Mouse (Mus musculus) kidney, postnatal 25 days (tissue): ENCODE results near the gene Smcr8.

Experiments used
- DNase-seq, 2 experiments: peaks; one replicate each; pipeline ENCODE4 v3.0.0; 2021; ENCODE audit warnings: mixed read lengths in 2 of 2

The Smcr8 gene

DNA sequence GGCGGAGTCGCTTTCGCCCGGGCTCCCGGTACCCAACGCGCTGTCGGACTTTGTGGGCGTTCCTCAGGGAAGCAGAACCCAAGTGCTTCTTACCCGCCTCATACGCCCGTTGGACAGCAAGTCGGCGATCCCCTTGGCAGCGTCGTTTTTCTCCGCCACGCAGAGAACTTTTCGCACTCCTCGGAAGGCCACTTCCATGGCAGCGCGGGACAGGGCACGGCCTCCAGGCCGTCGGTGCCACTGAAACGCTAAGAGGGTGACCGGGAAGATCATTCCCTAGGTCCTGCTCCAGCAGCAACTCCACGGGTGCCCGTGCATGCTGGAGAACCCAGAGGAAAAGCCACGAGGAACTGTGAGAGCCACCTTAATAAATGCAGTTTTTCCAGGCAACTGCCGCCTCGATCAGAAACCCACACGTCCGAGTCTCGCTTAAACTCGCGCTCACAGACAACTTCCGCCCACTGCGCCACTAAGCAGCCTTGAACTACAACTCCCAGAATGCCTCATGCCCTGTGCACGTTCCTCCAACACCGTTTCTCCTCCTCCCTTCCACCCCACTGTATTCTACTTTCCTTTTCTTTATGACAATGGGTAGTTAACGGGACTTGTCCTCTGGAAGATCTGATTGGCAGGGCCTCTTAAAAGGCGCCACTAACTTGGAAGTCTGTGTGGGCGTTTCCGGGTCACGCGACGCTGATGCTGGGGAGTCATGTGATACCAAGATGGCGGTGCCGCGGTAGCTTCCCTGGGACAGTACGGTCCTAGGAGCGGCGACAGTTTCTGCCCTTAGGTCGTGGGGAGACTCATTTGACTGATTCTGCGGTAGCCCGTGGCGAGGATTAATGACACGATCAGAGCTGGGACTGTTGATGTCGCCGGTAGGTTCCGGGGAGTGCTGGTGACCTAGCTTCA lies at the start of gene Smcr8, which contains the start of gene Top3a:
TSS of gene Smcr8 (plus strand) at position 696 of the 912 bp plus-strand sequence.
TSS of gene Top3a (minus strand) at position 537 of the 912 bp plus-strand sequence.
- peak; percentile 87 to 92 for DNase-seq

DNA sequence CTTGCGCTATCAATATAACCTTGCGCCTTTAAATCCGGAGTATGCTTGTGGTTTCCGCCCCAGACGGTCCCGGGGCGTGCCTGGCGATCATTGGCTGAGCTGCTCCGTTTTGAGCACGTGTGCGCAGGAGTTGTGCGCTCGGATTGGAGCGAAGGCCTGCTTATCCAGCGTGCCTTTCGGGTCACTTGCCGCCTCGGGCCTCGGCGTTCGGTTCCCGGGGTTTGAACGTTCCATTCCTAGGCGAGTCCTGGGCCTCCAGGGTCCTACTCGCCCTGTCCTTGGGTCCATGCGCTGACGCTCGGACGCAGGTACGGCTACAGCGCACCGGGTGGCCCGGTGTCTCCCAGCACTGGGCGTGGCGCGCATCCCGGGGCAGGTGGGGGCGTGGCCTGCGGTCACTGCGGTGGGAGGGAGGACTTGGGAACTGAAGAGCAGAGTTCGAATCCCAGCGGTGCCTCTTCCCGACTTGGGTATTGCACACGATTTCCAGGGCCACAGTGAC lies 49.0 kb upstream of the Smcr8 start, which contains the start of gene Mief2:
TSS of gene Mief2 (plus strand) at position 139 of the 502 bp plus-strand sequence.
- DNase-seq = peak; percentile 96 to 99

DNA sequence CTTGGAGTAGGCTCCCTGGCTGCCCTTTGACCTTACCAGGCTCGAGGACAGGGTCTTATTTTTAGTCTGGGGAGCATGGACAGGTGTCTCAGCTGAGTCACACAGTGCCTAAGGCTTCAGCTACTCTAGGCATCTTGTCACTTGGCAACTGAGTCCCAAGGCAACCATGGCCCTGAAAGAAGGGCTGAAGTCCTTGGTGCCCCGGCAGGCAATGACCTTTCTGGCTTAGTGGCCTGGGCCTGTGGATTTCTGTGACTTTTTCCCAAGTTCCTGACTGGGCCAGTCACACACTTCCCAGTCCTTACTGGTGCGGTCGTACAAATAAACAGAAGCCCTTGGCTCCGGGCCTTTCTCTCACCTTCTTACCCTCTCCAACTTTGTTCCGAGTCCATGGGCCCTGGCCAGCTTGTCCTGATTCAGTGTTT lies 48.1 kb upstream of the Smcr8 start:
- DNase-seq = no peak

DNA sequence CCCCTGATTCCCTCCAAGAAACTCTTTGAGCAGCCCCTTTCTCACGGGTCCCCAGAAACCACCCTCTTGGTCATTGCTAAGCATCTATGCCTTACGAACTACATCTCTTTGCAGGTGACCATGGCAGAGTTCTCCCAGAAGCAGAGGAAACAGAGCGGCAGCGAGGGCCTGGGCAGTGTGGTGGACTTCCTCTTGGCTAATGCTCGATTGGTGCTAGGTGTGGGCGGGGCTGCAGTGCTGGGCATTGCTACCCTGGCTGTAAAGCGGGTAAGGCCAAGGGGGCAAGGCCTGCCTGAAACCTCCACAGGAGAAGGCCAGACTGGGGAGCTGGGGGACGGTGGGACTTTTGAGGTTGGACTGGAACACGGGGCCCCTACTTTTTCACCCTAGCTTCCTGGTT lies 47.2 kb upstream of the Smcr8 start:
- no peak for DNase-seq

DNA sequence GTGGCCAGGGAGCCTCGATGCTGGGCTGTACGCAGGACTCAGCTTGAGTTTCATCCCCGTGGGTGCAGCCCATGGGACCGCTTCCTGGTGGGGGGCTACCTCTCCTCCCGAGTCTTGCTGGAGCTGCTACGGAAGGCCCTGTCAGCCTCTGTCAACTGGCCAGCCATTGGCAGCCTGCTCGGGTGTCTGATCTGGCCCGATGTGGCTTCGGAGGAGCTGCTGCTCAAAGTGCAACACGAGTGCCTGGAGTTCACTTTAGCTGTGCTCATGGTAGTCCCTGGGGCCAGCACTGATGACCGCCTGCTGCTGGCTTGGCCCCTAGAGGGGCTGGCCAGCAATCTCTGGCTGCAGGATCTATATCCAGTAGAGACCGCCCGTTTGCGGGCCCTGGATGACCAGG lies 46.1 kb upstream of the Smcr8 start:
- DNase-seq = no peak

DNA sequence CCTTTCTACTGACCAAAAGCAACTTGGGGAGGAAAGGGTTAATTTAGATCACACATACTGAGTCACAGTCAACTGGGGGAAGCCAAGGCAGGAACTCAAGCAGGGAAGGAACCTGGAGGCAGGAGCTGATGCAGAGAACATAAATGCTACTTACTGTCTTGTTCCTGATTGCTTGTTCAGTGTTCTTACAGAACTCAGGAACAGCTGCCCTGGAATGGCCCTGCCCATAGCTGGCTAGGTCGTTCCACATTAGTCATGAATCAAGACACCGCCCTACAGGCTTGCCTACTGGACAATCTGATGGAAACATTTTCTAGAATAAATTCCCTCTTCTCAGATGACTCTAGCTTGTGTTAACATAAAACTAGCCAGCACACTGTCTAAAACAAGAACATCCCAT lies 43.1 kb upstream of the Smcr8 start:
- DNase-seq = no peak

DNA sequence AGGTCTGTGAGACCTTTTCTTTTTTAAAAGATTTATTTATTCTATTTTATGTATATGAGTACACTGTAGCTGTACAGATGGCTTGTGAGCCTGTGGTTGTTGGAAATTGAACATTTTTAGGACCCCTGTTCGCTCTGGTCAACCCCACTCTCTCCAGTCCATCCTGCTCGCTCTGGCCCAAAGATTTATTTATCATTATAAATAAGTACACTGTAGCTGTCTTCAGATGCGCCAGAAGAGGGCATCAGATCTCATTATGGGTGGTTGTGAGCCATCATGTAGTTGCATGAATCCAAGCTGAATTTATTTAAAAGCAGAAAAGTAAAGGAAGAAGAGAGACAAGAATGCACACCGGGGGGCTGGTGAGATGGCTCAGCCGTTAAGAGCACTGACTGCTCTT lies 42.1 kb upstream of the Smcr8 start:
- no peak for DNase-seq

DNA sequence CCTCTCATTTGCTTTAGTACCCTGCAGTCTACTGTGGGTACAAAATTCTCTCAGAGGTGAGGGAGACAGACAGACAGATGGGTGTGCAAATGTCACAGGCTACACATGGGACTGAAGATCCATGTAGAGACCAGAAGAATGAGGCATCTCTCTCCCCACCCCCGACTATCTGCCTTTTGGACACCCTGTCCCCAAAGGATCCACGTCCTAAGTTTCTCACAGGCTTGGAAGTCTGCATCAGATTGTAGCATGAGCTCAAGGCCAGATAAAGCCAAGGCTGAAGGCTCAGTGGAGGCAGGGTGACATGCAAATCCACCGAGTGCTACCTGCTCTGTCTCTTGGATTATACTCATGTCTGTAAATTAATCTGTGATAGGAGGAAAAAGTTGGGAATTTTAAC lies 40.8 kb upstream of the Smcr8 start:
- no peak for DNase-seq

DNA sequence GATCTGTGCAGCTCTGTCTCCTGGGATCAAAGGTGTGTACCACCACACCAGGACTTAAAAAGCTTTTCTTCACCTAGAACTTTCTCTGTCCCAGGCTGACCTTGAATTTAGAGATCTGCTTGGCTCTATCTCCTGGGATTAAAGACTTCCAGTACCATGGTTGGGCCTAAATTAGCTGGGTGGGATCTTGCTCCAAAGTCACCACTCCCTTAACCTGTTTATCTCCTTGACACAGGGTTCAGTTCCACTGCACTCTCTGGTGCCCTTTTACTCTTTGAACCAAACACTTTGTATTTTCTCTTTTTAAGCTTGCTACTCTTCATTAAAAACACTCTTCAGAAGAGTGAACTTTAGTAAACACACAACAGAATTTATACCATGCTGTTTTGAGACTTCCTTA lies 39.9 kb upstream of the Smcr8 start:
- no peak for DNase-seq

DNA sequence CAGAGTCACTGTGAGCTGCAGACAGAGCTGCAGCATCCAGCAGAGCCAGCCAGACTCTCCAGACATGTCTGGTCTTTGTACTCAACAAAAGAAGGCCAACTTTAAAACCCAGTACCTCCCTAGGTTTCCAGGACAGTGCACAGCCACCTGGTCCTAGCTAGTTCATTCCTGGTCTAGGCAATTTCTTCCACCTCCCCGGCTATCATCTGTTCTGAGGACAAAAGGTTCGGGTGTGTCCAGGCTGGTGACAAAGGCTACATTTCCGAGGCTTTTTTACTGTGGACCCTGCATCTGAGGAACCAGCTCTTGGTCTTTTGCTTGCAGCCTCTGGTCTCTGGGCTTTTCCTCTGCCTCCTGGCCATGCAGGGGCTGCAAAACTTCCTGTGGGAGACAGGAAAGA lies 37.0 kb upstream of the Smcr8 start:
- no peak for DNase-seq

DNA sequence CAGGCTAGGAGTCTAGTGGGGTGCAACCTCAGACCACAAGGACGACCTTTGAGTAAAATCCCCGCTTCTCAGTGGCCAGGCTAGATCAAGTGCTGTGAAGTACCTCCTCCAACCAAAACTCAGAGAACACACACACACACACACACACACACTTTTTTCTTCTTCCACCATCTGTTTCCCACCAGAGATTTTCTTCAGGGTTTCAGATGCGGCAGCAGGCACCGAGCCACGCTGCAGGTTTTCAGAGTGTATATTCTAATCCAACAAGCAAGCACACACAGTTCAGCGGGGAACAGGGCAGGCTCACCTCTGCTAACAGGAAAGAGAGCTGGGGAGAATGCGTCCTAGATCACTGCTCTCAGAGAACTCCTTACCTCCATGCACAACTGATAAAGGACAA lies 21.8 kb upstream of the Smcr8 start:
- DNase-seq = no peak

DNA sequence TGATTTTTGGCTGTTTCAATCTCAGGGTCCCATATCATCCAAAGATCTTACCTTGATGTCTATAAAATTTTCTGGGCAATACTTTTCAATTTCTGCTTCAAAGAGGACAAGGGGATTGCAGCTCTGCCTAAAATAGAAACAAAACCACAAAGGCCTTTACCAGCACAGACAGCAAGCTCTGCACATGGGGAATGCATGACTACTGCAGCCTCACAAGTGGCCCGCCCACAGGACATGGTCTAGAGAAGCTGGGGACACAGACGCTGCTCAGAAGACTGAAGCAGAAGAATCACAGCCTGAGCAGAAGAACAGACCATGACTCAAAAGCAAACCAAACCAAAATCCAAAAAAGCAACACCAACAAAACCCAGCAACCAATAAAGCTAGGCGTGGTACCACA lies 15.6 kb upstream of the Smcr8 start:
- no peak for DNase-seq

DNA sequence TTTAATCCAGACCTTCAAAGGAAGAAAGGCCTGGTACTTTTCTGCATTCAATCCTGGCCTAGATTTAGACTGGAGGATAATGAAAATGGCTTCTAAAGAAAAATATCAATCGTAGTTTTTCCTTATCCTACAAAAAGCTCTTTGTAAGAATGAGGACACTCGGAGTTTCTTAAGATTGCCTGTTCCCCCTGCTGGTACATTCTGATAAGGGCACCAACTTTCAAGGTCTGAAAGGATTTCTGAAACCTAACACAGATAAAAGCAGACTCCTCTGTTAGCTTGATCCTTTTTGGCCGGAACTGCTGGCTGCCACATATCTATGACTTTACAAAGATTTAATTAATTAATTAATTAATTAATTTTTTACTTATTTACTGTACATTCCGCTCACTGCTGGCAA lies 10.4 kb upstream of the Smcr8 start:
- DNase-seq = no peak

DNA sequence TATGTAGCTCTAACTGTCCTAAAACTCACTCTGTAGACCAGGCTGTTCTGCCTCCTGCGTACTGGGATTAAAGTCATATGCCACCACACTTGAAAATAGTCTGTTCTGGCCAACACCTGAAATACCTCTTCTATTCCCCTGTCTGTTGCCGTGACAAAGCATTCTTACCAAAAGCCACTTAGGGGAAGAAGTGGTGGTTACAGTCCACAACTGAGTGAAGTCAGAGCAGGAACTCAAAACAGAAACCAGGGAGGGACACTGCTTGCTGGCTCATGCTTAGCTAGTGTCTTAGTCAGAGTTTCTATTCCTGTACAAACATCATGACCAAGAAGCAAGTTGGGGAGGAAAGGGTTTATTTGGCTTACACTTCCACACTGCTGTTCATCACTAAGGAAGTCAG lies 8.0 kb upstream of the Smcr8 start:
- no peak for DNase-seq

DNA sequence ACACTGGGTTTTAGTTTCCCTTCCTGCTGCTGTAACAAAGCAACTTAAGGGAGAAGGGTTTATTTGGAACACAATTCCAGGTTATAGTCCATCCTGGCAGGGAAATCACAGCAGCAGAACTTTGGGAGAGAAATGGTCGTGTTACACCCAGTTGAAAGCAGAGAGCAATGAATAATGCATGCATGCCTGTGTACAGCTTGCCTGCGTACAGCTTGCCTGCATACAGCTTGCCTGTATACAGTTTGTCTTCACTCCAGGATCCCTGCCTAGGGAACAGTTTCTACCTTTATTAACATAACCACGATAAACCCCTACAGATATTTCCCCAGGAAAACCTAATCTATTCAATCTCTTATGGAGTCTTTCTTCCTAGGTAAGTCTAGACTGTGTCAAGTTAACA lies 6.5 kb upstream of the Smcr8 start:
- no peak for DNase-seq

DNA sequence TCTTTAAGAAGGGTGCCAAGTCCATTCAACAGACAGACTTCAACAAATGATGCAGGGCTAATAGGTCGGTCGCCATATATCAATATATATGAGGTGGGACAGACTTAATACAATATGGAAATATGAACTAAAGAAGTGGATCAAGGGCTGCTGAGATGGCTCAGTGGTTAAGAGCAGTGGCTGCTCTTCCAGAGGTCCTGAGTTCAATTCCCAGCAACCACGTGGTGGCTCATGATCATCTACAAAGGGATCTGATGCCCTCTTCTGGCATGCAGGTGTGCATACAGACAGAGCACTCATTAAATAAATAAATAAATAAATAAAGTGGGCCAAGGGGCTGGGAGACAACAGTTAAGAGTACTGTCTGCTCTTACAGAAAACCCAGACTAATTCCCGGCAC lies 5.2 kb upstream of the Smcr8 start:
- DNase-seq = no peak

DNA sequence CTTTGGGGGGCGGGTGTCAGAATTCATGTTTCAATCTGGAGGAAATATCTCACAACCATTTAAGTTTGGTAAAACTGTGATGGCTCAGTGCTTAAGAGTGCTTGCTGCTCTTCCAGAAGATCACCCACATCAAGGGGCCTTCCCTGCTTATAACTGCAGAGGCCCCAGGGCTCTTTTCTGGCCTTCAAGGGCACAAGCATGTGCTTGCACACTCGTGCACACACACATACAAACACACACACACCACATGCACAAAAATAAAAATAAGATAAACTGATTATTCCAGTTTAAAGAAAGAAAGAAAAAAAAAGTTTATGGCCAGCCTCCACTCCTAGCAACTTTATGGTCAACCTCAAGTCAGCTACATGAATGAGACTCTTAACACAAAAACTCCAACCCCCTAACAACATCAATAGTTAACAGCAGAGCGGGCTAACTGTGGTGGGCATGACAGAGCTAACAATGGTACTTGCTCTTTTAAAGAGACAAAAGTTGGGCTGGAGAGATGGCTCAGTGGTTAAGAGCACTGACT lies 3.1 kb upstream of the Smcr8 start:
- DNase-seq = no peak

DNA sequence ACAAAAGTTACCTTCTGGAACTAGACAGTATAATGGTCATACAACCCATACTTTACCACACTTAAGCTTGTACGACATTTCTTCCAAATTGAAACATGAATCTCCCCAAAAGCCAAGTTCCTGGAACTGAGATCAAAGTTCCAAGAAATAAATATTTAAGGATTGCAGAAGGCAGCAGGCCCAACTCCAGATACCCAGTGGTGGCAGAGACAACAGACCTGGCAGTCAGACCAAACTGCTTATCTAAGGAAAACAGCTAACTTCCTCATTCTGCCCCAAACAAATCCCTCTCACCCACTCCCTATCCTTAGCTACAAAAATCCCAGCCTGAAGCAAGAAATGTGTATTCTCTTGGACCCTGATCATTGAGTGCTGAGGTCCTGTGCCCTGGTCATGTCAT lies 2.5 kb upstream of the Smcr8 start:
- DNase-seq = no peak

DNA sequence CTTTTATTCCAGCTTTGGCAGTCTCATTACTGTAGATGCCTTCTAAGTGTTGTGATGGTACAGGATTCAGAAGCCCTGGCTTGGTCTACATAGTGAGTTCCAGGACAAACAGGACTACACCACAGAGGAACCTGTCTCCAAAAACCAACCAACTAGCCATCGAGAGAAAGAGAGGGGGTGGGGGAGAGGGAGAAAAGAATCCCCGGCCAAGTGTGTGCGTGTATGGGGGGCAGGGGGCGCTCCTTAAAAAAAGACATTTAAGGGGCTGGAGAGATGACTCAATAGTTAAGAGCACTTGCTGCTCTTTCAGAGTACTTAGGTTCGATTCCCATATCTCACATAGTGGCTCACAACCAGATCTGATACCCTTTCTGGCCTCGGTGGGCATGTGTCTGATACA lies 1.7 kb upstream of the Smcr8 start:
- DNase-seq = no peak

DNA sequence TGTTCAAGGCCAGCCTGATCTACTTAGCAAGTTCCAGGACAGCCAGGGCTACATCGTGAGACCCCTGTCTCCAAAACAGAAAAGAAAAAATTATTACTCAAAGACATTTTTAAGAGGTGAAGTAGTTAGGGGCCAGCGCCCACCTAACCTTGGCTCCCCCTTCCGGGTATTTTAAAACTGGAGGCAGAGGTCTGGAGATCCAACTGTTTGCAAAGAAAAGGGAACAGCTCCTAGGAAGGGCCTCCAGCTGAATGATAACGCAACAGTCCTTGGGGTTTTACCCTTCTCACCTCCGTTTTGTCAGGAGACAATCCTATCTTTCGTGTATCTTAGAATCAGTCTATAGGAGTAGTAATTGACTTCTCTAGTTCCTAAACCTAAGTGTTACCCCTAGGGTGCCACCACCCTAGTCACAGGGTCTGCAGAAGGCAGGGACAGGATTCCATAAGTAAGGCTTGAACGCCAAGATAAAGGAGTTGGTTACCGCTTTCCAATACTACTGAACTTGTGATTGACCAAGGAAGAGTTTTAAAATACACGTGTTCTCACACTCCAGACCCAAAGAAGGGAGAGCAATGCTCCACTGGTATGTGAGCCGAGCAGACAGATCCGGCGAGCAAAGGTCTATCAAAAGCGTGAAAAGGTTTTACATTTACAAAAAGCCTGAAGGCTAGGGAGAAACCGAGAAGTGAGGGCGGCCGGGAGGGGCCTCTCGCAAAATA lies 1.1 kb upstream of the Smcr8 start:
- DNase-seq = no peak

DNA sequence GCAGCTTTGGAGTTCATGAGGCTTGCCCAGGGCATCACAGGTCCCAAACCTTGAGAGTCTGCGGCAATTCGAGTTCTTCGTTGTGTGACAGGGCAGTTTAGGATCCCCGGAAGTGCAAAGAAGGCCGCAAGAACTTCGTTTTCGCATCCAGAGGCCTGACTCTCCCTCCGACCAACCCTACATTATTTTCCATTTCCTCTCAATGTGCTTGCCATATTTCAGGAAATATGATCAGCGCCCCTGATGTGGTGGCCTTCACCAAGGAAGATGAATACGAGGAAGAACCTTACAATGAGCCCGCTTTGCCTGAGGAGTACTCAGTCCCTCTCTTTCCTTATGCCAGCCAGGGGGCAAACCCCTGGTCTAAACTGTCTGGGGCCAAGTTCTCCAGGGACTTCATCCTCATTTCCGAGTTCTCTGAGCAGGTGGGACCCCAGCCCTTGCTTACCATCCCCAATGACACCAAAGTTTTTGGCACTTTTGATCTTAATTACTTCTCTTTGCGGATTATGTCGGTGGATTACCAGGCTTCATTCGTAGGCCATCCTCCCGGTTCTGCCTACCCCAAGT lies 562 bp downstream of the Smcr8 start:
- no peak for DNase-seq

DNA sequence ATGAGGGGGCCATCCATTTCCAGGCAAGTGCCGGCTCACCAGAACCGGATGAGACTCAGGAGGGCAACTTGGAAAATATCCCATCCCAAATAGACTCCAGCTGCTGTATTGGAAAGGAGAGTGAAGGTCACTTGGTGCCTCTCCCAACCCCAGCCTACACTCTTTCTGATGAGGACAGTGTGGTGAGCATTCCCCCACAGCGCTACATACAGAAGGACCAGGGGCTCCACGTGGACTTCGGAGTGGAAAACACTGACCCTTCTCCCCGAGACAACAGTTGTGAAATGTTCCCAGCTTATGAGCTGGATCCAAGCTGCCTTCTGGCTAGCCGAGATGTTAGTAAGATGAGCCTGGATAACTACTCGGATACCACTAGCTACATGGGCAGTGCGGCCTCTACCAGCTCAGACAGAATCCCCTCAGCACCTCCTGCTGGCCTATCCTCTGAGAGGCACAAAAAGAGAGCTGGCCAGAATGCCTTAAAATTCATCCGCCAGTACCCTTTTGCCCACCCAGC lies 2.4 kb downstream of the Smcr8 start:
- no peak for DNase-seq
